Mouse (Mus musculus) thymus, postnatal 0 days (tissue): ENCODE measurements at regions not wholly inside any gene's neighbourhood (a gene's known extent, or its start where the extent isn't known, plus 50 kb on each side); places are given as distances from the start of the nearest gene placed in this dataset.
A peak's percentile ranks its signal among the peaks of the same experiment; 100 is the strongest.

Experiments used
- DNase-seq: peaks from one replicate; pipeline ENCODE4 v3.0.0-alpha.2; 2015; ENCODE audit warnings: low spot score

DNA sequence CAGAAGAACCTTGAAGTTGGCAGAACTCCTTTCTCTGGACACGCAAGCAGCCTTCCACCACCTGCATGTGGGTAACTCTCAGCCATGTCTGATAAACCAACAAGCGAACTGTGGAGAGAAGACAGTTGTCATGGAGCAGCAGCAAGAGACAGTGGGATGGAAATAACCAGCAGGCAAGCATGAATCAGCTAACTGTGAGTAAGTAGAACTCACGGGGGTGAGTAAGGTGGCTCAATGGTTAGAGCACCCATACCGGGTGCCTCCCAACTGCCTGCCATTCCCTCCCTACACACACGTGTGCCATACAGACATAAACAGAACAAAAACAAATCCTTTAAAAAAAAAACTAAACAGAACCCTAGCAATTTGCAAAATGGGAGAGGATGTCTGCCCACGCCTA, 191.5 kb downstream of the Cdc5l start:
- no peak for DNase-seq

DNA sequence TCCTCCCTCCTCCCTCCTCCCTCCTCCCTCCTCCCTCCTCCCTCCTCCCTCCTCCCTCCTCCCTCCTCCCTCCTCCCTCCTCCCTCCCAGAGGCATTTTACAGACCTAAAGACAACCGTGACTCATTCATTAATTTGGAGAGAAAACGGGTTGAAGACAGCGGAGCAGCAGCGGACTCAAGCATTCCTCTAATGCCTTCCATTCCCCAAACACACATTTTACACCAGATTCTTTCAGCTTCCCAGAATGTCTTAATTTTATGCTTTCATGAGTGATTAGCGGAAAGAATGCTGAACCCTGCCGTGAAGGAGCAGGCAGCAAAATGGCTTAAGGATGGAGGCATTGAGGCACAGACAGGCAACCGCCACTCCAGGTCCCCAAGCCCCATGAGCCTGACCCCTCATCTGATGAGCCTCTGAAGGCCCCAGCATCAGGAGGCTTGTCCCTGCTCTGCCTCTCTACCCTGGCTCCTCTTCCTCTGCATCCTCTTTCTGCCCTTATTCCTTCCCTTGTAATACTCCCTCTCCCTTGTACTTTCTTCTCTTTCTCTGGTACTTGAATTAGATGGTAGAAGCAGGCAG, 192.5 kb downstream of the Cdc5l start:
- no peak for DNase-seq

DNA sequence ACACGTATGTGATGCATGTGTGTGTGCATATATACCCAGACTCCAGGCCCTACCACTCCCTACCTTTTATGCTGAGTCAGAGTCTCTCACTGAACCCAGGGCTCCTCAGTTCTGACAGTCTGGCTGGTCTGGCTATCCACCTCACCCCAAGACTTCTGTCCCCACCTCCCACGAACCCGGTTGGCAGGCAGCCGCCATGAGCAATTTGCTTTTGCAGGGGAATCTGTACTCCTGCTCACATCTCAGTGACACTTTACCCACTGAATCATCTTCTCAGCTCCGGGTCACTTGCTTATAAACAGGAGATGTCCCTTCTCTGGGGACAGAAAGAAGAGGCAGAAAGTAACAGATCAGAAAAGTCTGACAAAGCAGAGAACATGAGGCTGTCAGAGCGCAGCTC, 193.0 kb downstream of the Cdc5l start:
- no peak for DNase-seq

DNA sequence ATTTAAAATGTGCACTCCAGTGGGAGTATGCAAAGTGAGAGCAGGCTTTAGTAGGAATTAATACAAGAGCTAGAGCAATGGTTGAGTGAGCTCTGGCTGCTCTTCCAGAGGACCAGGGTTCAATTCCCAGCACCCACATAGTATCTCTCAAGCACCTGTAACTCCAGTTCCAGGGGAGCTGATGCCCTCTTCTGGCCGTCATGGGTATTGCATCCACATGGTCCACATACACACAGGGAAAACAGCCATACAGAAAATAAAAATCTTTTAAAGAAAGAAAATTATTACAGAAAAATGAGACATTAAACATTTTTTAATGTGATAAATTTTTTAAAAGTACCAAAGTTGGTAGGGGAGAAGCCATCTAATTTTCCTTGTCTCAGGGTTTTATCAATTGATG, 196.3 kb downstream of the Cdc5l start:
- DNase-seq, result no peak

DNA sequence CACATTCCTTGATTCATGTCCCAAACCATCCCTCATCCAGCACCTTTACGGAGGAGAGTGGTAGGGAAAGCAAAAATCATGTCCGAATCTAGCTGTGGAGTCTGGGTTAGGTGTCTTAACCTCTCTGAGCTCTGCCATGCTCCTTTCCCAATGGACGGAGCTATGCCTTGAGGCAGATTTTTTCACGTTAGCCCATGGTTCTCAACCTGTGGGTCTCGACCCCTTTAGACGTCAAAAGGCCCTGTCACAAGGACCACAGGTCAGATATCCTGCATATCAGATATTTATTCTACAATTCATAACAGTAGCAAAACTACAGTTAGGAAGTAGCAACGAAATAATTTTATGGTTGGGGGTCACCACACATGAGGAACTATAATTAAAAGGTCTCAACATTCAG, 198.1 kb downstream of the Cdc5l start:
- DNase-seq, result no peak

DNA sequence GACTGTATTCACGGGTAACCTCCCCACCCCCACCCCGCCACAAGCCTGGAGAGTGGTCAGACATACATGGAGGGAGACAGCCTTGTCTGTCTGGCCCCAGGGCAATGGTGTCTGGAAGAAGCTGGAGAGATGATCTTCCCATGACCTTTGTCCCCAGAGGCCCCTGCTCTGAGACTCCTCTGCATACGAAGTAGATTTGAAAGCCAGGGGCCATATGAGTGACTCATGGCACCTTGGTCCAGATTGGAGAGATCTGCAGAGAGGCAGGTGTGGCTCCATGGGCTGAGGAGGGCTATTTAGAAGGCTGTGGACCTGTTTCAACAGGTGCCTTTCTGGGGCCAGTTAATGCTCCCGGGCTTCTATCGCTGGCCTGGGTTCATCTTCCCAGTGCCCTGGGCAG, 200.7 kb downstream of the Cdc5l start:
- no peak for DNase-seq

DNA sequence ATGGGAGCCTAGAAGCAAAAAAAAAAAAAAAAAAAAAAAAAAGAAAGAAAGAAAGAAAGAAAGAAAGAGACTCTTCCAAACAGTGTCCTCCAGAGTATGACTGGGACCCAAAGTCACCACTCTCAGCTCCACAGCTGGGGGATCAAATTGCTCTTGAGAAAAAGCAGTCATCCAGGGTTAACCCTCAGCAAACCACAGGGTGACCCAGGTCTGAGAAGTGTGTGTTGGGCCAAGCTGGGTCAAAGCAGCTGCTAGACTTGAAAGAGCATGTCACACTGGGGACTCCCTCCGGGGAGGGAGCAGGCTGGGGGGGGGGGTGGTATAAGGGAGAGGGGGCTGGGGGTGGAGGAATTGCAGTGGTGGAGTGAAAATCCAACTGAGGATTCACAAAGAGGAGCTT, 206.3 kb downstream of the Cdc5l start:
- DNase-seq, result no peak

DNA sequence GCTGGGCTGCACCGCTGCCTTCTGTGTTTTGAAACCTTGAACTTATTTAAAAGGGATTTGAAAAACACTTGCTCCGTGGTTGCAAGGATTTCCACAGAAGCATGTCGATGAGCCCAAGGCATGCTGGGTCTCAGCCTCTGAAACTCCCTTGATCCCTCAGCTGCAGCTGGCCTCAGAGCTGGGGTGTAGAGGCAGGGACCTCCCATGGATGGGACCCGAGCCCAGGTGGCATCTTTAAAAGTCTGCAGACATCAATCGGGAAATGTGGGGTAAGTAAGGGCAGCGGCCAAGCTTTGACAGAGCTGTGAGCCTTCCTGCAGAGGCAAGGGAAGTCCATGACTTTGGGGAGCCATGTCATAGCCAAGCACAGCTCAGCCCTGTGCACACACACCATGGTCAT, 207.1 kb downstream of the Cdc5l start:
- peak; percentile 71 for DNase-seq

DNA sequence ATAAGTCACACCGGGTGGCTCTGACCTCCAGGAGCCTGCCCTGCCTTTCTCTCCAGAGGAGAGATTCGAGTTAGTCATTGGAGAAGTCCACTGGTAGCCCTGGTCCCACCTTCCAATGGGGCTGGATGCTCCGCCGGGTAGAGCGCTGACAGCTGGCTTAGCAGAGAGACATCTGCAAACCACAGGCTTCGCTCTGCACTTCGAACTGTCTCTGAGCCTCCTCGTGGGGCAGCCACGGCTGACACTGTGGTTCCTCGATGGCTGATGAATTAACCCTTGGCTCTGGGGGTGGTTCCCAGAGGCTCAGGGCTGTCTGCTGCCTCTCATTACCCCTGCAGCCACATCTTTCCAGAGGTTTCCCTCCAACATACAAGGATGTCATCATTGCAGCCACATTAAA, 211.9 kb downstream of the Cdc5l start:
- peak; percentile 28 for DNase-seq

DNA sequence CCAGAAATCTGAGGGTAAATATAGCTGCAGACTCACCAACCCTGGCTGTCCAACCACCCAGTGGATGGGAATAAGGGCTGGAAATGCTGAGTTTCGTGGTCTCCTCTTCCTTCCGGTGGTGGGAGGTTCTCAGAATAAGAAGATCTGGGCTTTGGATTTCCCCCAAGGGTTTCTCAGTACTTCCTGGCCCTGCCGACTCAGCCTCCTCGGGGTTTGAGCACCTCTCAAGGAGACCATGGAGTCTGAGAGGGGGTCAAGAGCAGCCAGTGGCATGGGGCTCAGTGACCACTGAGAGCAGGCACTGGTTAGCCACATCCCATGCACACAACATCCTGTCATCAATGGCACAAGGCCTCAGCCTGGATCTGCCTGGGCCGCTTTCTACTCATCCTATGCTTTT, 216.4 kb downstream of the Cdc5l start:
- DNase-seq, result peak; percentile 9

DNA sequence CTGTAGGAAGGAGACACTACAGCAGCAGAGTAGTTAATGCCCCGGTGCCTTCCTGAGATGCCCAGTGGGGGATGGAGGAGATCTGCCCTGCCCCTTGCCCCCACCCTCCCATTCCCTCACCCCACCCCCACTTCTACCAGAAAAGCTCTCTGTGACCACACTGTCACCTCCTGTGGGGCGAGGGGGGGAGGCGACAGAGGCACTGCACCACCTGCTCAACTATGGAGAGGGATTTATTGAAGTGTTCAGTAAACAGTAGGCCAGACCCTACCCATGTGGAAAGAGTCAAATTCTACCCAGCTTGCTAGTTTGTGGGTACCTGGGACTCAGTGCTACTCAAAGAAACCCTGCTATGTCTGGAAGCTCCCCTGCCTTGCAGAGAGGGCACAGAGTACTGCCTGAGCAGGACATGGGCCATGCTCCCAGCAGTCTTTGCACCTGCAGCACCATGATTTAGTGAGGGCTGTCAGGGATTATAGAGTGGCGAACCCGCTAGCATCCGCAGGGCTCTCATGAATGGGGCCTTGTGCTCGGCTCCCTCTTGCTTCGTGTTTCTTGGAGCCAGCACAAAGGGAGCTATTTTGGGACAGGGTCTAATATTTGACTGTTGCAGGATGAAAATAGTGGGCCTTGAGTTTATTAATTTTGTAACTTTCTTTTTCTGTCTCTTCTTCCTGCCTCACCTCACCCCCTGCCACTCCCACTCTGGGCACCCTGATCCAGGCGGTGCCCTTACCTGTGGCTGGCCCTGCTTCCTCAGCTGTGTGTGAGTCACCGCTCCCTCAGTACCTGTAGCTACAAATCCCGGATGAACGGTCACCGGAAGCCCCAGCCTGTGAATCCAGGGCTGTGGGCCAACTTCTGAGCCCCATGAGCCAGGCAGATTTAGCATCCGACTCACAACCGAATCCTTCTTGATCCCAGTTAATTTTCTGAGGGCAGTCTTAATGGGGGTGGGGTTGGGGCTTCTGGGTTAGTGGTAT, 218.2 kb downstream of the Cdc5l start:
- DNase-seq, result peak; percentile 26

DNA sequence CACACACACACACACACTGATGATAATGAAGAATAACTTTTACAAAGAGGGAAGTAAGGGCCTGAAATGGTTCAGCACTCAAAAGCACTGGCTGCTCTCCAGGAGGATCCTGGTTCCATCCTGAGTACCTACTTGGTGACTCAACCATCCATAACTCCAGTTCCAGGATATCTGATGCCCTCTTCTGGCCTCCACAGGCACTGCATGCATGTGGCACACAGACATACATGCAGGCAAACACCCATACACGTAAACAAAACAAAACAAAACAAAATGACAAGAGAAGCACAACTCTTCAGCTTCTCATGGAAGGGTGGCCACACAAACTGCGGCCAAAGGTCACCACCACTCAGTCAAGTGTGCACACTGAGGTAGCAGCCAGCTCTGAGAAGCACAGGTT, 222.6 kb downstream of the Cdc5l start:
- no peak for DNase-seq

DNA sequence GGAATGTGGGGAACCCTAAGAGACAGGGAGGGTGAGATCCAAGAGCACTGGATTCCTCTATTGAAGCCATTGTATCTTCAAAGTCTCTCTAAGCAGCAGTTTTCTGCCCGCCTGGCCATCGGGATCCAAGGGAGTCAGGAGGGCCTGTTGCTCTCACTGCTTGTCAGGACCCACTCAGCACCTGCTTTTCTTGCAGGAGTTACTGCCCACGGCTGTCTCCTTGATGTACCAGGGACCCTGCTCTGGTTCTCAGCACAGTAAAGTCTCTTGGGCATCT, 224.2 kb downstream of the Cdc5l start:
- no peak for DNase-seq

DNA sequence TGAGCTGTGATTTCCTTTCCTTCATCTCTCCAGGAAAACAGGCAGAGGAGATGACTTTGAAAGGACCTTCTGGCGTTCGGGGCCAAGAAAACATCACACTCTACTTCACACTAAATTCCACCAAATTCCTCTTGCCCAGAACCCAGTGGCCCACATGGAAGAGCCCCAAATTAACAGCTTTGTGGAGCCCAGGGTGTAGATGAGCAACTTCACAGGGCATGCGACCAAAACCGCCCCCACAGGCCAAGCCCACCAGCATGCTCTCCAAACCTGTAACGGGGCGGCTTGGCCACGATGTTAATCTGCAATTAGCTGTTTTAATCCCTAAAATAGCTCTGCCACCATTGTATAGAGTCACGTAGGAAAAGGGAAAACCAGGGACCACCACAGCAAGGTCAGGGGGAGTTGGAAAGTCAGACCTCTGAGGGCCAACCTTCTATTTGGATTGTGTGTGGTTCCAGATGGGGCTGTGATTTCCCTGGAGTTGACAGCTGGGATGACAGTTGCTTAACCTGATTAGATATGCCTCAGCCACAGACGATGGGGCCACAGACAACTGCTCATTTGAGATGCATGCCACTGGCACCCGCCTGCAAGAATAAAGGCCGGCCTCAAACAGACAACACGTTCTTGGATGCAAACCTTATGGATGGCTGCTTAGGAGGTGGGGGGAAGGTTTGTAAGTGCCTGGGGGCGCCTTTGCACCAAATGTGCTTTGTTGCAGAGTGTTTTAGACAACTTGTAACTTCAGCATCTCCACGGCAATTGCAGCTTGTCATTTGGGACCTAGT, 224.7 kb downstream of the Cdc5l start:
- DNase-seq, result no peak

DNA sequence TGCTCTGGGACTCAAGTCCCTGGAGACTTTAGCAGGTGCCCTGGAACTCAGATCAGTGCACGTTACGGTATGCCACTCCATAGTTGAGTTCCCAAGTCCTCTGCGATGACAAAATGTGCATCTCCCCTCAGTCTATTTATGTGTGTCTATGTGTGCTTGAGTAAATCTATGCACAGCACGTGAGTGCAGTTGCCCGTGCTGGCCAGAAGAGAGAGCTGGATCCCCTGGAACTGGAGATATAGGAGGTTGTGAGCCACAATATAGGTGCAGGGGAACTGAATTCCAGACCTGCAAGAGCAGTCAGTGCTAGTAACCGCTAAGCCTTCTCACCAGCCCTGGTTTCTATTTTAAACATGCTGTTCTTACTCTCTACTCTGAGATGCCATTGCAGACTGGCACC, 237.8 kb downstream of the Cdc5l start:
- no peak for DNase-seq

DNA sequence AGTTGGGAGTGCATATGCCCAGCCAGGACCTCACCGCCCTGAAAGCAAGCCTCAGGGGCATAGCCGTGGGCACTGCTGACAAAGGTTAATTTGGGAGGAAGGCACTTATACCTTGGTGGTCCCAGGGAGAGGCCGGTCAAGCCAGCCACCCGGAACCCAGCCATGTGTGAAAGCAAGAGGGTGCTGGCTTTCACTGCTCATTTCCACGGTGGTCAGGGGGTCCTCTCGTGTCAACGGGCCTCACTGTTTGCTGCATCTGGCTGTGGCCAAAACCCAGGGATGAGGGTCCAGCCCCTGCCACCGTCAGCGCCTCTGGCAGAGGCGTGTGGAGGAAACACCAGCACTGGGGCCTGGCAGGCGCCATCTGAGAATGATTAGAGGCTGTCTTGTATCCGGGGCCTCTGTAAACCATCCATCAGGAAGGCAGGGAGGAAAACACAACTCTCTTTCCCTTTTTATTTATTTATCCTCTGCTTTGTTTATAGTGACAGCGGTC, 238.7 kb downstream of the Cdc5l start:
- DNase-seq, result no peak

DNA sequence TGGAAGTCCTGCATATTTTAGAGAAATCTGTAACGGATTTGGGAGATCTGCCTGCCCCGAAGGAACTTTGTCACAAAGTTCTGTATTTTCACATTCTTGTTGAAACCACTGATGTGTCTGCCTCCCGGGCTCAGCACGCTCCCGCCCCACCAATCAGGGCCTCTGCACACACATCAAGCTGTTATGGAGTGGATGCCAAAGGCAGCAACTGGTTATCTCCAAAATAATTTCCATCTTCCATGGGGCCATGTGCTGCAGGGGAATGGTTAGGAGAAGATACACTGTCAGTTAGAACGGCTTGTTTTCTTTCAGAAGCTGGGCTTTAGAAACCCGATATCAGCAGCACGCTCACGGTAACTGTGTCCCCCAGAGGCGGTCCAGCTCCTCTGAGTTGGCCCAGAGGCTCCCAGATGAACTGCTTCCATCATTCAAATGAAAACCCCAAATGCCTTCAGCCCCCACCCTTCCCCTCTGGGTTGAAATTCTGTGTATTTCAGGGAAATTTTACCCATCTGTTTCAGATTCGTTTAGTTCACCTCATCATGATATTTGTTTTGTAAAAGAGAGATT, 240.0 kb downstream of the Cdc5l start:
- DNase-seq, result no peak

DNA sequence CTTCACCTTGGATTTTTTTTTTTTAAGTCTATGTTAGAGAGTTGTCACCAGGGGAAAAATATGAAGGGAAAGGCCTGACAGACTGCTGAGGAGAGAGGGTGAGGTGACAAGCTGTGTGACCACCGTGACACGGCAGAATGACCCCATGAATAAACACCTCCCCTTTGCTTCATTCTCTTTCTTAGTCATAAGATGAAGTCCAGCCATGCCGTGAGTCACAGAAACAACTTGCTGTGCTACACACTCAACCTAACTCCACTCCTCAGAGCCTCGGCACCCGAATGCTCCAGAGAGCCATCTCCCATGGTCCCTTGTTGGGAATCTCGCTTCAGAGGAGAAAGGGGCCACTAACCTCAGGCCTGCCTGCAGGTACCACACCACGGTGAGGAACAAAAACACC, 246.1 kb downstream of the Cdc5l start:
- DNase-seq, result no peak

DNA sequence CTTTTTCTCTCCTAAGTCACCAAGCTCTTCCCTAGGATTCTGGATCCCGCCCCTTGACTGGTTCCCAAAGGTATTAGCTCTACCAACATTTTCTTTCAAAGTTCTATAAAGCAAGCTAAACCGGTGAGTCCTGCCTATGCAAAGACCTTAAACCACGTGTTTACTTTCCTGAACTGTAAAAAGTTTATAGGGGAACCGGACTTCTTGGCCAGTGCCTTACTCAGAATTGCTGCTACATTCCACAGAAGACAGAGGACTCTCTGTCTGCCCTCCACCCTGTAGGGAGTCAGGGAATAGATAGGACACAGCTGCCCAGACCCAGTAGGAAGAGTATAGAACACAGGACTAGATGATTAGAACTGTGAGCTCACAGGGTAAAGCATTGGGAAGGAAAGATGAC, 257.2 kb downstream of the Cdc5l start:
- no peak for DNase-seq

DNA sequence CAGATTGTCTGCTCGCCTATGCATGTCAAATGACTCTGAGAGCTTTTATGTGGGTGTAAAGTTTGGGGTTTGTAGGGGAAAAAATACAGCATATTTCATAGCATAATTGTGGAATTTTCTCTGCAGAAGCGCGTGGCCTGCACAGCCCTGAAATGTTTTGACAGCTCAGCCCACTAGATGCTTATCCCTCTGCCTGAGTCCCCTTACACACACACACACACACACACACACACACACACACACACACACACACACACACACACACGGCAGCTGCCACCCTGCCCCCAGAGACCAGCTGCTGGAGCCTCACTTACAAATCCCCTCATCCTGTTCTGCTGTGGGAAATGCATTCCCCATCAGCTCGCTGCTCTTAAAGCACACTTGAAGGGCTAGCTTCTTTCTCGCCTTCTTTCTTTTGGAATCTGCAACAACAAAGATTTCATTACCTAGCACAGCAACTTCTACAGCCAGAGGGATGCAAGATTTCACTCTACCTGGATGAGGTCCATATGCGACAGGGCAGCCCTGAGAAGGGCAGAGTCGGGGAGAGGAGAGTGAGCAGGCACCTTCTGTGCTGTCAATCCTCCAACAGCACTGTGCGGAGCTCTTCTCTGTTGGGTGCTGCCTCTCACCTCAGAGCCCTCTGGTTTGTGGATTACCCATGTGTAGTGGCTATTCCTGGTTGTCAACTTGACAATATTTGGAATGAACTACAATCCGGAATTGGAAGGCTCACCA, 264.1 kb downstream of the Cdc5l start:
- no peak for DNase-seq
